Mouse (Mus musculus) mesoderm, embryonic 11.5 days (tissue): Measurements from ENCODE around the gene Cstad.

Experiments used
- DNase-seq: peaks from one replicate; pipeline ENCODE4 v3.0.0-alpha.2; 2012; ENCODE audit warnings: low read depth, low spot score

The Cstad gene

DNA sequence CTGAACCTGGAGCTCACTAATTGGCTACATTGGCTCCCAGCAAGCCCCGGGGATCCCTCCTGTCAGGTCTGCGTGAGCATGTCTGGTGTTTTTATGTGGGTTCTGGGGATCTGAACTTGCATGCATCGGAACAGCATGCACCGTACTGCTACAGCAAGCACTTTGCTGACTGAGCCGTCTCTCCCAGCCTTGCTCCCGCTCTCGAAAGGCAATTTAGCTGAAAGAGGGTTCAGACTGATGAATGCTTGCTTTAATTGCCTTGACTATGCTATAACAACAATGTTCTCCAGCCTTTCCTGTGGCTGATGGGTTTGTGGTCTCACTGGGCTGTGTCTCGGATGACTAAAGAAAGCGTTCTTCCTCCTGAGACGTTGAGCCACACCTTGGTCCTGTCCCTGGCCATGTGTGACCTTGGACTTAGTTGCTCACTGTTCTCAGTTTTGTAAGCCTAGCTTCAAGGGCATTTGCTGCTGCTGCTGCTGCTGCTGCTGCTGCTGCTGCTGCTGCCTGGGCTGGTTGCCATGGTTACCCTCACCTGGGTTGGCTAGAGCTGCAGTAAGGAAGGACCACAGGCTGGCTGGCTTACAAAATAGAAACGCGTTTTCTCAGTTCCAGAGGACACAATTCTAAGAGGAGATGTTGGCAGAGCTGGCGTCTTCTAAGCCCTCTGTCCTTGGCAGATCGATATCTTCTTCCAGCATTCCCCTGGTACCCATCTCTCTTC is 34.4 kb downstream of the Cstad start:
- DNase-seq, result no peak

DNA sequence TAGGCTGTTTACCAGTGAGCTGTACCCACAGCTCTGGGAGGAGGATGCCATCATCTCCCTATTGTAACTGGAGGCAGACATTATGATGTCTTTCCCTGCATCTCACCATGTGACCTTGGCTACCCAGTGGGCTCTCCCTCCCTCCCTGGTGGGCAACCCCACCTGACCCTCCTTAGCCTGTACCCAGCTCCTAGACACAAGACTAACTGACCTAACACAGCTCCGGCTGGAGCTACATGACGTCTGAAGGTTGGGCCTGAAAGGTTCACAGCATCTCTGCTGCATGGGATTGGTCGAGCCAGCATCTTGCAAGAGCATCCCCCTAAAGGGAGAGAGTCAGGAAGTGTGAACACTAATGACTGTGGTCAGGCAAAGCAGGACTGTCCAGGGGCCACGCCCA is 35.0 kb downstream of the Cstad start:
- no peak for DNase-seq

DNA sequence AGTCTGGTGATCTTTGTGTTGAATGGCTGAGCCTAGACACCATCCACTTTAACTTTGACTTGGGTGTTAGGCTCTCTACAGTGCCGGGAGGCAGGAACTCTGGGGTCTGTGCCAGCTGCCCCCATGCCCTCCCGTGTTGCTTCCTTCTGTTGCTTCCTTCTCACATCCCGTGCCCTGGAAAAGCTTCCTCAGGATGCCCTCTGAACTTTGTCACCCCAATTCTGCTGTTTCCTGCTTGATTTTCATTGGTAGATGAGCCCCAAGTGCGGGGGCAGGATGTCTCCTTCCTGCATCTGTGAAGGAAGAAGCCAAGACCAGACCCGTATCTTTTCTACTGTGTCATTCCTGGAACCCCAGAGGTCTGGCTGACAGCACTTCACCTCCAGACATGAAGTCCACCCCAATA is 41.4 kb downstream of the Cstad start:
- no peak for DNase-seq

DNA sequence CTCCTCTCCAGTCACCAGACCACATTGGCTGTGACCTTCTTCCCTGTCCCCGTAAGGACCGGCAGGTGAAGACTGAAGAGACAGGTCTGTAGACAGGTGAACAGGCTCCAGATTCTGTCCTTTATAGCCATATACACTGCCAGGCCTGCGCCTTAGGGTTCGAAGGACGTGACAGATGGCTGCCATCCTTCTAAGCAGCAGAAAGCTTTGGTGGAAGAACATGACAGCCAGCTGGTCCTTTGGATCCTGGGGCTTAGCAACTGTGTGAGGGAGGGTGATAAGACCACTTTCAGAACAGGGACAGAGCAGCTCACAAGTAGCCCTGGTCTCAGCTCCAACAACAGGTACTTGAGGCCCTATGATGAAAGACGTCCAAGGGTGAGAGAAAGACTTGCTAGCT is 43.2 kb downstream of the Cstad start:
- DNase-seq, result no peak

DNA sequence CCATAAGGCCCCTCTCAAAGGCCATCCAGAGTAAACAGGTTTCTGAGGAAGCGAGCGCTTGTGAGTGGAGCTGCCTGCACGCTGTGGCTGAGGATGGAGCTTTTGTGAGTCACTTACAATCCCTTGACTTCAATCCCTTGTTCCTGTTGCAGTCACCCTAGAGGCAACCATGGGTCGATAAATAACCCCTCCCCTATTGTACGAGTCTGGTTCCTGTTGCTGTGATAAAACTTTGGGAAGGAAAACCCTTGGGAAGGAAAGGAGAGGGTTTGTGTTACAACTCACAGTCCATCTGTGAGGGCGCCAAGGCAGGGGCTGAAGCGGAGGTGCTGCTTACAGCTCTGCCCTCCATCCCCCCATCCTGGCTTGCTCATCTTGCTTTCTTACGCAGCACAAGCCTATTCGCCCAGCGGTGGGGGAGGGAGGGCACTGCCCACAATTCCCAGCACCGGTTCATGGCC is 45.2 kb downstream of the Cstad start:
- peak; percentile 60 for DNase-seq

DNA sequence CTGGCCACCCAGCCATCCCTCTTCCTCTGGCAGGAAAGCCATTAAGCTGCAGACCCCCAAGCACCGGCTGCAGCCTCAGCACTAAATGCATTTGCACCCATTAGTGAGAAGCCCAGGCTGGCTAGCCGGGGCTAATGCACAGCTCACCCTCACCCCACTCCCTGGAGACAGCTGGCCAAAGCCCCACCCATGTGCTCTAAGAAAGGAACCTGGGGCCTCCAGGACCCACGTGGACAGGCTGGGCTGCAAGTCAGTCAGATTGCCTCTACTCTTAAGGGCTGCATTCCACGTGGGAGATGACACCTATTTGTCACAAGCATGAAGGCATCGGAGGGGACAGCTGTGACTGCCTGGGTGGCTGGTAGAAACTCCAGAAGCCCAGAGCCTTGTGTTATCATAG is 48.0 kb downstream of the Cstad start:
- no peak for DNase-seq

DNA sequence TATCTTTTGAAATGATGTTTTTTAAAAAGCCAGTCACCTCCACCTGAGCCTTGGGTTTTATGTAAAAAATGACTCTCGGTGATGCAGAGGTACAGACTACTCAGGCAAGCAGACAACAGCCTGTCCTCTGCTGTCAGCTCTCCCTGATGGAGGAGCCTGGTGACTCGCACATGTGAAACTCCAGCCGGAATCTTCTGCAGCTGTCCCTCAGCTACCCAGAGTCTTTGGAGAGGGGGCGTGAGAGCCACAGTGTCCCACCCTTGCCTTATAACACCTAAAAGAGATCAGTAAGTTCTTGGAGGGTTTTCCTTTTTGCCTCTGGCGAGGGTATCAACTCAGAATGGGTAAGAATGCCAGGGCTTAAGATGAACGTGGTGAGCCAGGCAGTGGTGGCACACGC is 48.6 kb downstream of the Cstad start:
- no peak for DNase-seq

DNA sequence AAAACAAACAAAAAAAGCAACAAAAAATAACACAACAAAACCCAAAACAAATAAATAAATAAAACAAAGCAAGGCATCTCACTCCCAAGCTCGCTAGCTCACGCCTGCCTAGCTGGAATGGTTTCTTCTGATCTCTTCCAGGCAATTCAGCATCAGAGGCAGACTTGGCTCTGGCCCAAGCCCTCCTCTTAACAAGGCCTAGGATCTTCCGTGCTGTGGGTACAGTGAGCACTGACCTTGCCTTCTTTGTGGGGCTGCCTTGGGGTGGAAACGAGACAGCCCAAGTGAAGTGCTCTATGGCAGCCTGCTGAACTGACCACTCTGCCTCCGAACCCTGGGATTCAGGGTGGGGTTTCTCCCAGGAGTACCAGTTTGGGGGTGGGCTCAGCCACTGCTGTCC is 52.0 kb downstream of the Cstad start:
- no peak for DNase-seq

DNA sequence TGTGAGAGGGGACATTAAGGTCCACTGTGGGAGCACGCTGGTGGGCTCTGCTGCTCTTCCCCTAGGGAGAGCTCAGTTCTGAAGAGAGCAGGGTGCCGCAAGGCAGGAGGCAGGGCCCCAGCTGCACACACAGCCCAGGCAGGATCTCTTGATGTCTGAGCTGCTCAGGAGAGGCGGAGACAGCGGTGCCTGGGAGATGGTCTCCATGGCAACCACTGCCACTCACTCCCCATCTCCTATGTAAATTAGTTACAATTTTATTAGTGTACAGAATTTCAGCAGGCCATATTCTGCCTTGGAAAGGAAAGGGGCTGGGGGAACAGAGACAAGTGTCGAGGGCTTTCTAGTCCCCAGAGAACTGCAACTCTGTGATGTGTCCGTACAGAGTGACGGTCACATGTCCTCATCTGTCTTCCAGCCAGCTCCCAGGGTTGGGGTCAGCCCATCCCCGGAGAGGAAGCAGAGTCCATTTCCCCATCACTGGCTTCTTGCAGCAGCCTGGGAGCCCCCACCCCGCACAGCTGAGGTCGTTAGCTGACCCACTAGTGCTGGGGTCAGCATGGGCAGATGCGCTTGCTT is 52.6 kb downstream of the Cstad start:
- peak; percentile 82 for DNase-seq

DNA sequence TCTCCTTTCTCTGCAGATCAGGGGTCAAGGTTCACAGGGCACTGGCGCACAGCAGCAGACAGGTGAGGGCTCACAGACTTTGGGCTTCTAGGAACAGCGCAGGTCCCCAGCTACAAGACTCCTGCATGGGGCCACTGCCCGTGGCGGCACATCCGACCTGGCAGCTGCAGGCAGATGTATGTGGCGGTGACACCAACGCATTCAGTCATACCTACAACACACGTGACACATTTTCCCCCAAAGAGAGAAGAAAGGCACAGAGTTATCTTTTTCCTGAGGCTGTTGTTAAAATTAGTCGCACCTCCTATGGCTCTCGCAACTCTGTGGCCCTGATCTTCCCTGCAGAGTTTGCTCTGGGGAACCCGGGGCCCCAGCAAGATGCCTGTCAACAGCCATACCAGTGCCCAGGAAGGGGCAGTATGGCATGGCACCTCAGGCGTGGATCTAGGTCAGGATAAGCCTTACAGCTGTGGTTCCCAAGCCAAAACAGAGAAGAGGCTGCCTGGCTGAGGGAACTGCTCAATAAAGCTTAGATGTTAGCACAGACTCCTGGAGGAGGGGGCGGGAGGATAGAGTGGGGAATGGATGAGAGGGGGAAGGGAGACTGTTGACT is 53.1 kb downstream of the Cstad start:
- no peak for DNase-seq

DNA sequence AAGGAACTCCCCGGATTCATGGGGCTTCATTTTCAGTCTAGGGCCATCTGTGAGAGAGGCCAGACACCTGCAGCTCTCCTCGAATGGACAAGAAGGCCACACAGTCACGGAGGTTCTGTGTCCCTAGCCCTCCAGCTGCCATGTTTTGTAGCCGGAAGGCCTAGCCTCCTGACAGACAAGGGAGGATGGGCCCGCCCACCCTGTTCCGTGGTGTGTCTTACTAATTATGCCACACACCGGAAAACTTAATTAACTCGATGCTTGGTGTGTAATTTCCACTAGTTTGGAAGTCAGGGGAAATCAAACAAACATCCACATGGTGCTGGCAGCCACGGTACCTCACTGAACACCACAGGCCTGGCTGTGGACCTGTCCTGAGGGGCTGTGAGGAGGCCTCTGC is 55.4 kb downstream of the Cstad start:
- no peak for DNase-seq

DNA sequence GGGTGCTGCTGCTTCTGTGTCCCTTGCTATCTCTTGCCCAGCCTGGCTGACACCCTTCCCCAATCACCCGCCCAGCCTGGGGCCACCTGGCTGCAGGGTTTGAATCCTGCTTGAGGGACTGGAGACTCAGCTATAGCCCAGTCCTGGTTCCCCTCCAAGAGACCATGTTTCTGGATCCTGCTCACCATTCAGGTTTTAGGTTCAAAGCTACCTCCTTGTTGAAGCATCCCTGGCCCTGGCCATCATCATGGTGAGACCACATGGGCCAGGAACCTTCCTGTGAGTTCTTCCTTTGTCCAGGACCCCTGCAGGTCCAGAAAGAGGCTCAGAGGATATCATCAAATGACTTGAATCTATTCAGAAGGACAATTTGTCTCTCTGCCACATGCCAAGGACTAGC is 57.0 kb downstream of the Cstad start:
- DNase-seq, result no peak

DNA sequence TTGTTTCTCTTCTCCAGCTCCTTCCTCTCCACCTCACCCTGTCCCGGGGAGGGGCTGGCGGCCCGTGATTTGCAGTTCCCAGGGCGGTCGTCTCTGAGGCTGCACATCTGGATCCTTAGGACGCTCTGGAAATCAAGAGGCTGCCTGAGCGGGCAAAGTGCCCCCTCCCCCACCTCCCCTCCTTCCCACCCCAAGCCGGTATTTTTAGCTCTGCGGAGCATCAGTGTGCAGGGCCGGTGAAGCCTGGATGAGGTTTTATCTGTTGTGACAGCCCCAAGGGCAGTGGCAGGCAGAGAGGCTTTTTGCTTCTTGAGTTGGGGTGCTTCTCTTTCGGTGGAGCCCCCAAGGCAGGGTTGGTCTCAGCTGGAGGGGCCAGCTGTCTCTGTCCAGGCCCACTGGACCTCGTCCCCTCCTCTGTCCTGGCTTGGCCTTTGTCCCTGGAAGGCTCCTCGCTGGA is 57.8 kb downstream of the Cstad start:
- peak; percentile 88 for DNase-seq

DNA sequence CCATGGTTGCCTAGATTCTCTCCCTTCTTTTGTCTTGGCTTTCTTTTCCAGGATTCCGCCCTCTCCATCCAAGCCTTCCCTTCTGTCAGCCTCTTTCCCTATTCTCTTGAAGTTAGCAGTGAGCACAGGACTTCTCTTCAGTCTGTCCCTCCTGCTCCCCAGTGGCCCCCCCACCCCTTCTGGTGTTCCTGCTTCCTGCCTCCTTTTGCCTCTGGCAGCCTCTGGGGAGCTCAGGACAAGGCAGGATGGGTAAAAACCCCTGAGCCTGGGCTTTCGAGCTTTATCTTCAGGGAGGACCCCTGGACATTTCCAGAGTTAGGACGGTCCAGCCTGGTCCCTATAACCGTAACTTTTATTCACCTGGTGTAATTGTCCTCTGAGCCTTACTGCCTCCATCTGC is 58.2 kb downstream of the Cstad start:
- no peak for DNase-seq

DNA sequence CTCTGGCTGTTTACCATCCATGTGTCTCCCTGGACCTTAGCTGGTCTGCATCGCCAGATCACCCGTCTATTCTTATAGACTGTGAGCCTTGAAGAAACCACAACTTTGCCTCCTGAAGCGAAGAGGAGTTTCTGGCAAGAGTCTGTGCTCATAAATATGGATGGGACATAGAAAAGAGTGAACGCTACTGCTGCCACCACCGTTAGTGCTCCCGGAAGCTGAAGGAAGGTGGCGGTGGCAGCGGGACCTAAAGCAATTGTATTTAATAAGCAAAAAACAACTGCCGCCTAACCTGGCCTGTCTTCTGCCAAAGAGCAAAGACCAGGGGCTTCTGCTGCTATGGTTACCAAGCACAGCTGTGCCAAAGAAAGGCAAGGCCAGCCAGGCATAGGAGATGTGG is 59.3 kb downstream of the Cstad start:
- DNase-seq, result no peak

DNA sequence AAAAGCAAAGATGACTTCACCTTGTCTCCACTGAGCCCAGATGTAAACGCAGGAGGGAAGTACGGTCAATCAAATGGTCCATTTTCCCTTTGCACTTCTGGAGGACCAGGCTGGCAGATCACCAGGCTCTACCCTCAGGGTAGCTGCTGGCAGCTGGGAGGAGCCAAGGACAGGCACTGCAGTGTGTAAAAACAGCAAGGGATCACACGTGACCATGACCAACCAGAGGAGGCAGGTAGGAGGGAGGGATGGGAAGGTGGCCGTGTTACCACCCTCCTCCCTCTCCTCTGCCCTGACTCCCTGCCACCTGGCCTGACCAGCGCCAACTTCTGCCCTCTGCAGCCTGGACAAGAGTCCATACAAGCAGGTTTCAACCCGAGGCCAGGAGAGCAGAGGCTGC is 59.7 kb downstream of the Cstad start:
- DNase-seq, result no peak

DNA sequence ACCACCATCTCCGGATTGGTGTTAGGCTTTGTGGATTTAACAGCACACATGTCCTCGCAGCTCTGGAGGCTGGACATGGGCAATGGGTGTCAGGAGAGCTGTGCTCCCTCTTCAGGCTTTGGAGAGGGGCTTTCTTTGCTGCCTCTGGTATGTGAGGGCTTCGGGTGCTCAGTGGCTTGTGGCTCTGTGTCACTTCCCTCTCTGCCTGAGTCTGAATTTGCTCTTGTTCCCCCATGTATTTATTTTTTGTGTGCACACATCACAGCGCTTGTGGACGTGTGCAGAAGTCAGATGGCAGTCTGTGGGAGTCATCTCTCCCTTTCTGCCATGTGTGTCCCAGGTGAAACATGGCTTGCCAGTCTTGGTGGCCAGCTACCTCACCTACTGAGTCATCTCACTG is 60.9 kb downstream of the Cstad start:
- DNase-seq, result no peak

DNA sequence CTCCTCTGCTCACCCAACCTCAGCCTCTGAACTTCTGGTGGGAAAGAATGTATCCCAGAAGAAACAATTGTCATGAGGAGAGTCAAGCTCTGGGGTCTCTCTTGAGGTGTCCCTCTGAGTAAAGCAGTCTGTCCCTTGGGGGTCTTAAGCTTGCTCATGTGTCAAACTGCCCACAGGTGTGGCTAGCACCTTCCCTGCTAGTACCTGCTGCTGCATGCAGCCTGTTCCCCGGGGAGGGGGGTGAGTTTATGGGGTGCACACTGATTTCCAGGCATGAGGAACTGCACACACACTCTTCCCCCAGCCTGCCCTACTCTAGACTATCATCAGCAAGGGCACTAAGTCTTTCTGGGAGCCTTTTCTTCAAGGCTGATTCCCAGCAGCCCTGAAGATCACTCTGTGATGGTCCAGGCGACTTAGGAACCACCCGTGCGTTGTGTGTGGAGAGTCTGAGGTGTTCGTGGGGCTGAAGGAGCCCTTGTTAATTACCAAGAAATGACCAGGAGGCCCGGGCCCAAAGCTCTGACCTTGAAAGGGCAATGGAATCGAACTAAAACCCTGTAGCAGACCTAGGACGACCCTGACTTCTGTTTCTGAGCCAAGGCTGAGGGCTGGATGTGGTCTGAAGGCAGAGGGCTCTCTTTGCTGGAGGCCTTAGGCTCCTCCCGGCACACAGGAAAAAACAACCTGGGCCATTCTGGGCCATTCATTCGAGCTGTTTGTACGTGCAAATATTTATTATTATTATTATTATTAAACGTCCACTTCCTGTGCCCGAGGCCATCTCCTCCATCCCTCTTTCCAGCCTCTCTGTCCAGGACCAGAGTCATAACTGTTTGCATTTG is 62.1 kb downstream of the Cstad start:
- no peak for DNase-seq

DNA sequence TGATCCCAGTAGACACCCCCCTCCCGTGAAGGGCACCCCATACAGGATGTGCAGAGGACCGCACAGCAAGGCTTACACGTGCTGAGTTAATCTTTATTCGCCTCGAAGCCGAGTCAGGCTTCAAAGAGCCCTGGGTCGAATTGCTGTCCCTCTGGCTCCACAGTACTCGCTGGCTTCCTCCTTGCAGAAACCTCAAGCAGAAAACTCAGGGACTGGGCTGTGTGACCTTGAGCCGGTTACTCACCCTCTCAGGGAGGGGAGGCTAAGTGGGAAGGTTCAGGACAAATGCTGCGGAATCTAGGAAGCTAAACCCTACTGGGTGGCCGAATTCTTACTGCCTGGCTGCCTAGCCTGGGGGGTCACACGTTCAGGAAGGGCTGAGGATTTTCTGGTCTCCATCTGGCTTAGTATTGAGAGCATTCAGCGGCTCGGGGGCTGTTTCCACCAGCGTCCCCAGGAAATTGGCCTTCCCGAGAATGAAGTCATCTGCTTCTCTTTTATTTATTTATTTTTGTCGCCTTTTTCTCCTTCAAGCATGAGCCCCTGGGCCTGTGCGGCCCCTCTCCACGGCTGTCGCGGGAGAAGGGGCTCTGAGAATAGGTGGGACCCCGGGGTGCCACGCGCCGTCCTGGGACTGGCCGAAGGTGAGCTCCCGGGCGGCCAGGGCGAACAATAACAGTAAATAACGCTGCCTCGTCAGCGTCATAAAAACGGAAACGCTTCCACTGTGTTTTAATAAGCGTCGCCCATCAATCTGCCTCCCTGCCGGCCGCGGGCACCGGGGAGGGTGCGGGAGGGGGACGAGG is 63.0 kb downstream of the Cstad start:
- peak; percentile 64 for DNase-seq

DNA sequence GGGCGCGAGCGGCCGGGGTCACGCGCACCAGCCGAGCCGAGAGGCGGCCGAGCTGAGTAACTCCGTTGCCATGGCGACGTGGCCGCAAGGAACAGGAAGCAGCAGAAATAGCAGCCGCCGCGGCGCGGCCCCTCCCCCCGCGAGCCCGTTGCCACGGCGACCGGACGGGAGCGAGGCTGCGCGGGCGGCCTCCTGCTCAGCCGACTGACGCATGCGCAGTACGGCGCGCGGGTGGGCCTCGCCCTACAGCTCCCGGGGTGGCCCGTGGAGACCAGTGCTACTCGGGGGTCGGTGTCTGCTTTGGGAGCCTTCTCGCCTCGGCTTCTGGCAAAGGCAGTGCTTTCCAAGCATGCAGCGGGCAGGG is 63.6 kb downstream of the Cstad start:
- peak; percentile 100 for DNase-seq
